Mouse (Mus musculus) bone marrow, adult 2 months (tissue): ENCODE measurements around the gene Gjc1.

Source experiments
- CTCF ChIP-seq: fragments of 200-500 bp; IDR thresholded peaks from 2 replicates; pipeline ENCODE4 v1.5.1; 2011; ENCODE audit warnings: low read length, control low read depth; ENCODE audit not compliant: control insufficient read depth, insufficient read depth
- POLR2A ChIP-seq: fragments of 200-500 bp; IDR thresholded peaks from 2 replicates; pipeline ENCODE4 v1.6.1; 2011; ENCODE audit warnings: low read depth, mild to moderate bottlenecking, control low read depth, low read length, borderline replicate concordance; ENCODE audit not compliant: control insufficient read depth

DNA sequence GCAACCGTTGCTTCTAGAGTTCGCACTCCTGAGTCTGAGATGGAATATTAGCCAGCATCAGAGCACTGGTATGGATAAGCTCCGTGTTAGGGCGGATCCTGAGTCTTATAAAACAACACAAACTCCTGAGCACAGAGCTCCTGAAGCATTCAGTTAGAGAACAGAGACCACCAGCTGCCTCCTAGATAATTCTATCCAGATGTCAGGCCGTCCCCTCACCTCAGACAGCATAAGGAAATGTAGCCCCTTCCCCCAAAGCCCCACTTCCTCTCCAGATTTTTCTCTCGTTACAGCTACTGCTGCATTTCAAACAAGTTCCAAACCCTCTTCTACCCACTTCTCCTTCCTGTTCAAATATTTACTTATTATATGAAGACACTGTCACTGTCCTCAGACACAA, 36.4 kb upstream of the Gjc1 start:
- TF ChIP-seq CTCF (no peak), POLR2A (no peak)
